Mouse (Mus musculus) heart, embryonic 13.5 days (tissue): ENCODE measurements around the gene Casp2. TPM values are rescaled to one million over a fixed set of nuclear protein-coding genes. Genes with fewer than 3 reads are reported as not detected.

Source experiments
- ATAC-seq: fragments of 200-750 bp; cut with Nextera tagmentation; 2 replicates; pipeline ENCODE4 v1.8.0; 2017; ENCODE audit warnings: moderate TSS enrichment; ENCODE audit not compliant: insufficient number of reproducible peaks, low FRiP score, low TSS enrichment; ENCODE audit errors: extremely low read depth
- H3K27ac ChIP-seq: fragments of 300-500 bp; sonication (generic); replicated peaks from 2 replicates; pipeline ENCODE4 v1.5.1; 2015; ENCODE audit warnings: moderate library complexity, mild to moderate bottlenecking, inconsistent platforms
- H3K27me3 ChIP-seq: fragments of 300-500 bp; sonication (generic); replicated peaks from 2 replicates; pipeline ENCODE4 v1.6.1; 2015; ENCODE audit warnings: mild to moderate bottlenecking, inconsistent platforms
- H3K36me3 ChIP-seq: fragments of 300-500 bp; sonication (generic); 2 replicates; pipeline ENCODE4 v1.6.1; 2015; ENCODE audit warnings: mild to moderate bottlenecking, inconsistent platforms
- H3K4me1 ChIP-seq: fragments of 300-500 bp; sonication (generic); 2 replicates; pipeline ENCODE4 v1.6.1; 2015; ENCODE audit warnings: inconsistent platforms
- H3K4me2 ChIP-seq: fragments of 300-500 bp; sonication (generic); 2 replicates; pipeline ENCODE4 v1.6.1; 2015; ENCODE audit warnings: inconsistent platforms, mild to moderate bottlenecking, moderate library complexity
- H3K4me3 ChIP-seq: fragments of 300-500 bp; sonication (generic); 2 replicates; pipeline ENCODE4 v1.5.1; 2015; ENCODE audit warnings: moderate library complexity, mild to moderate bottlenecking, inconsistent platforms
- H3K9ac ChIP-seq: fragments of 300-500 bp; sonication (generic); 2 replicates; pipeline ENCODE4 v1.6.1; 2015; ENCODE audit warnings: inconsistent platforms, mild to moderate bottlenecking, moderate library complexity
- H3K9me3 ChIP-seq: fragments of 300-500 bp; sonication (generic); 2 replicates; pipeline ENCODE4 v1.6.1; 2016; ENCODE audit warnings: inconsistent platforms
- WGBS: fragments of 180-500 bp; shearing (Covaris S2); methylation state at CpG from one replicate; pipeline ENCODE4 v1.1.7; 2015; ENCODE audit warnings: mixed read lengths; 5-methylcytosine and 5-hydroxymethylcytosine counted together
- polyA plus RNA-seq: library from polyadenylated mRNA; unstranded; fragments of >200 nt; fragmentation: Nextera tagmentation; extraction: Ambion mirVana; gene quantifications from 2 replicates; pipeline ENCODE4 v1.2.1, GENCODE M21; 2015

Gene Casp2
- polyA plus RNA-seq, 1 experiment from 2014 or later, result 30.9 TPM

DNA sequence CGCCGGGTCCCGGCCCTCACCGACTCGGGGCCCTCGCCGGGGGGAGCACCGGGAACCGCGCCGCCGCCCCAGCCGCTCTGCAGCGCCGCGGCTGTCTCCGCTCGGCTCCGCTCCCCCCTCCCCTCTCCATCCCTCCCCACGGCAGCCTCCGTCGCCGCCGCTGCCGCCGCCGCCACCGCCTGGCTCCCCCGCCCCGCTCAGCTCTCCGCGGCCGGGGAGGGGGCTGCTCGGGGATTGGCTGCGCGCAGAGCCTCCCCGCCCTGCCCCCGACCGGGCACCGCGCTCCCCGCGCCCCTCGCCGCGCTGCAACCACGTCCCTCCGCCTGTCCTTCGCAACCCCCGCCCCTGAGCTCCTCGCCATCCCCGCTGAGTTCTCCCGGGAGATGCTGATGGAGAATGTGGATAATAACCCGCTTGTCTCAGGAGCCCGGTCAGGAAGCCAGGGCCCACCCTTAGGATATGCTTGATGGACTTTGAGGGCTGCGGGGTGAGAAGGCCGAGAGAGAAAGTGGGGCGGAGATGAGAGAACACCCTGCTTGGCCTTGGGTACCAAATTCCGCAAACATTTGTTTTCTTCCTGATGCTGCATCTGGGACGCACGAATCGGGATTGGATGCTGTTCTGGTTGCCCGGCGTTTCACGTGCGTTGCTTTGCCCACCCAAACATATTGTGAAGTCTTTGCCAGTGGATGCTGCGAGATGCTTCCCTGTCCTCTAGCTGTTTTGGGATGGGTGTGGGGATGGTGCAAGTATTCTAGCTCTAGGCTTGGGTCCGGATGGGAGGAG lies 59.9 kb downstream of the Casp2 start, which contains the start of gene Fam131b:
Gene Fam131b, minus strand, starts transcription at position 162 of the 786 bp plus-strand sequence.
- ATAC-seq, result peak; percentile 21; the same call in 1 of the 2 replicates
- under 1% methylated on average over 37 of the region's 68 CpGs for WGBS
- Histone ChIP-seq H3K4me2 (peak within 1 kb of the TSS; percentile 97), H3K27ac (no peak within 1 kb of the TSS), H3K9me3 (no peaks in the 10 kb centered on the region), H3K4me1 (peaks cover 19% of the 10 kb centered on the region), H3K27me3 (peaks cover 58% of the 10 kb centered on the region), H3K9ac (peak within 1 kb of the TSS; percentile 67), H3K36me3 (no peaks in the 10 kb centered on the region), H3K4me3 (peak within 1 kb of the TSS; percentile 67)

DNA sequence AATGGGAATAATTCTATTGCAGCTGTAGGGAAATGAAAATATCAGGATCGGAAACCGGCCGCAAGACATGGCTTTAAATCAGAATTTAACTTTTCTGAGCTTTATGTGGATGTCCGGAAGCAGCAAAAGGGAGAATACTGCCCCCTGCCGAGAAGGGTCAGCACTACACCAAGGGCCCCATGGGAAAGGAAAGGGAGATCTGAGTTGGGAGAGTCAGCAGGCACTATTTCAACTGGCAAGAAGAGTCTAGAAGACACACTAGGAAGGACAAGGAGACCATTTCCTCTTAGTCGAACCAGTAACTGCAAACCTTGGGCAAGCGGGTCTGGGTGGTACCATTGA lies 60.5 kb downstream of the Casp2 start:
- Histone ChIP-seq H3K27ac (no peak overlapping the region), H3K36me3 (no peaks in the 10 kb centered on the region), H3K27me3 (peaks cover 54% of the 10 kb centered on the region), H3K4me3 (peak overlapping the region; percentile 67), H3K4me1 (peaks cover 19% of the 10 kb centered on the region), H3K9ac (peak overlapping the region; percentile 67), H3K4me2 (peak overlapping the region; percentile 97), H3K9me3 (no peaks in the 10 kb centered on the region)
- WGBS, result 6% methylated on average over 7 of the region's 7 CpGs
- ATAC-seq, result no peak

DNA sequence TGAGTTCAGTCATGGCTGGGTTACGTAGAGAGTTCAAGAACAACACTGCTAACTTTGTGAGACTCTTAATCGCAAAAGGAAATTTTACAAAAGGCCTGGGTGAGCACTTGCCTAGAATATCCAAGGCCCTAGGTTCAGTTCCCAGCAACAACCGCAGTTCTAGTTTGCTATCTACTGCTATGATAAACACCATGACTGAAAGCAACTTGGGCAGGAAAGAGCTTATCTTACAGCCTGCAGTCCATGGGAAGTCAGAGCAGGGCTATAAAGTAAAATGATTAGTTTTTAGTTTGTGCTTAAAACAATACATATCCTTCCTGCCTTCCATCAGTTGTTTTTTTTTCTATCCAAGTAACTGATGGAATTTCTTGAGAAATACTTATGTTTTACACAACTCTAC lies 61.7 kb downstream of the Casp2 start:
- H3K36me3 ChIP-seq, result no peaks in the 10 kb centered on the region
- WGBS, result 61% methylated on average over 3 of the region's 3 CpGs
- H3K27ac ChIP-seq, result no peak overlapping the region
- H3K4me3 ChIP-seq, result no peak overlapping the region
- H3K27me3 ChIP-seq, result peaks cover 44% of the 10 kb centered on the region
- H3K4me2 ChIP-seq, result no peak overlapping the region
- ATAC-seq, result no peak
- no peaks in the 10 kb centered on the region for H3K9me3 ChIP-seq
- no peak overlapping the region for H3K9ac ChIP-seq
- H3K4me1 ChIP-seq, result peaks cover 19% of the 10 kb centered on the region

DNA sequence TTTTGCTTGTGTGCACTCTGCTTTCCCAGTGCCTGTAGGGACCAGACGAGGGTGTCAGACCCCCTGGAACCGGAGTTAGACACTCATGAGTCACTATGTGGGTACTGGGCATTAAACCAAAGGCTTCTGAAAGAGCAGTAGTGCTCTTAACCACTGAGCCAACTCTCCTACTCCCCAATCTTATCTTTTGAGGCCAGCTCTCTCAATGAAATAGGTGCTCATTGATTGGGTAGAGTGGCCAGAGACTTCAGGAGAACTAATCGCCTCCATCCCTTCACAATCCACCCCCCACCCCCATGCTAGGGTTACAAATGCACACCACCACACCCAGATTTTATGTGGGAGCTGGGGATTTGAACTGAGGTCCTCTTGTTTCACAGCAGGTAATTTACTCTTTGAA lies 64.0 kb downstream of the Casp2 start:
- Histone ChIP-seq H3K4me3 (no peak overlapping the region), H3K4me2 (no peak overlapping the region), H3K36me3 (no peaks in the 10 kb centered on the region), H3K9me3 (no peaks in the 10 kb centered on the region), H3K27me3 (peaks cover 21% of the 10 kb centered on the region), H3K27ac (no peak overlapping the region), H3K9ac (no peak overlapping the region), H3K4me1 (peaks cover 11% of the 10 kb centered on the region)
- 64% methylated on average over 3 of the region's 3 CpGs for WGBS
- ATAC-seq, result no peak

DNA sequence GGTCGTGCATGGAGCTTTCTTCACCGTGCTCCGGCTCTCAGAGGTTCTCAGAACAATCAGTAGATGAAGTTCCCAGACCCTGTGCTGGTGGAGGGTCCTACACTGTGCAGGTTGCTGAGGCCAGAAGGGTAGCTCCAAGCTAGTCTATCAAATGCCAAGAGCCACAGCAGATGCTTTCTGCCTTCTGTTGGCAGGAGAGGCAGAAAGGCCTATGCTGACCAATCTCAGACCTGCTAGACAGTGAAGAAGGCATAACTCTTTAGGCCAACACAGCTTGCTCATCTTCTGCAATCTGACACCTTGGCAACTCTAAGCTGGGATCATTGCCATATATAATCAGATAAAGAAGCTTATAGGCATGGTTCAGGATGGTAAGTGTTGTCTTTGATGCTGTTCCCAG lies 65.4 kb downstream of the Casp2 start:
- WGBS, result 67% methylated on average over 3 of the region's 3 CpGs
- ATAC-seq, result no peak

DNA sequence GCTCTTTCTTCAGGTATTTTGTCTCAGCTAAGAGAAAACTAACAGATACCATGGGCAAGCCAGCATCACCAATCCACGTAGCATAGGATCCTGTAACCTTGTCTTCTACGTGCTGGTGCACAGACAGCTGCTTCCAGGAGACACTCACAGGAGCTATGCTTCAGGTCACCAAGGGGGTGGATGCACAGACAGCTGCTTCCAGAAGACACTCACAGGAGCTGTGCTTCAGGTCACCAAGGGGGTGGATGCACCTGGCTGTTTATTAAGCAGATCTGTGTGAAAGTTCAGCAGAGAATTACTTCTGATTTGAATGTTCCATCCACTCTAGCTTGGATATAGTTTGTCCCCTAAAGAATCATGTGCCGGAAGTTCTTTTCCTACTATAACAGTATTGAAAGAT lies 66.2 kb downstream of the Casp2 start:
- 84% methylated on average over 3 of the region's 3 CpGs for WGBS
- H3K9me3 ChIP-seq, result no peaks in the 10 kb centered on the region
- no peak overlapping the region for H3K27ac ChIP-seq
- H3K4me1 ChIP-seq, result no peaks in the 10 kb centered on the region
- no peak for ATAC-seq
- H3K27me3 ChIP-seq, result 0 out of 2 replicates have a peak, but pooled peaks cover under 1% of the 10 kb centered on the region
- H3K4me2 ChIP-seq, result no peak overlapping the region
- no peak overlapping the region for H3K9ac ChIP-seq
- no peaks in the 10 kb centered on the region for H3K36me3 ChIP-seq
- H3K4me3 ChIP-seq, result no peak overlapping the region

More for the DNA sequence above, 65.4 kb downstream of the Casp2 start:
- Histone ChIP-seq H3K4me2 (no peak overlapping the region), H3K9ac (no peak overlapping the region), H3K4me3 (no peak overlapping the region), H3K27me3 (peaks cover 7% of the 10 kb centered on the region; the same call in 1 of the 2 replicates), H3K36me3 (no peaks in the 10 kb centered on the region), H3K4me1 (peaks cover 2% of the 10 kb centered on the region; the same call in 1 of the 2 replicates), H3K27ac (no peak overlapping the region), H3K9me3 (no peaks in the 10 kb centered on the region)

Other genes with a start within 250 kb of the Casp2 start
- gene Sva, start 226.6 kb upstream of the Casp2 start, polyA plus RNA-seq, result not detected in 2 replicates
- gene Tas2r139, start 124.0 kb upstream of the Casp2 start, polyA plus RNA-seq, result not detected in 2 replicates
- gene Tas2r144, start 49.7 kb upstream of the Casp2 start, polyA plus RNA-seq, result not detected in 2 replicates
- gene Gstk1, start 19.1 kb upstream of the Casp2 start, polyA plus RNA-seq, result 11.7 and 14.0 TPM in 2 replicates
- 0.29 TPM in 1 of 2 replicates, not detected in the other for gene Tmem139, start 3.0 kb upstream of the Casp2 start, polyA plus RNA-seq
- gene Clcn1, start 21.7 kb downstream of the Casp2 start, polyA plus RNA-seq, result 0.50 and 0.67 TPM in 2 replicates
- gene Fam131b, start 59.7 kb downstream of the Casp2 start, polyA plus RNA-seq, result 0.17 TPM in 2 replicates
- 156 and 173 TPM in 2 replicates for gene Zyx, start 84.6 kb downstream of the Casp2 start, polyA plus RNA-seq
- 3.3 and 3.4 TPM in 2 replicates for gene Epha1, start 108.3 kb downstream of the Casp2 start, polyA plus RNA-seq
- gene Tas2r143, start 135.3 kb downstream of the Casp2 start, polyA plus RNA-seq, result not detected in 2 replicates
- gene Tas2r135, start 140.4 kb downstream of the Casp2 start, polyA plus RNA-seq, result not detected in 2 replicates
- not detected in 2 replicates for gene Tas2r126, start 169.6 kb downstream of the Casp2 start, polyA plus RNA-seq
- gene Olfr458, start 200.2 kb downstream of the Casp2 start, polyA plus RNA-seq, result not detected in 2 replicates
- not detected in 2 replicates for gene Olfr457, start 211.3 kb downstream of the Casp2 start, polyA plus RNA-seq
- gene Olfr456, start 222.2 kb downstream of the Casp2 start, polyA plus RNA-seq, result not detected in 2 replicates